Mouse (Mus musculus) lung, adult 2 months (tissue): ENCODE data around the gene Cradd. TPM values are rescaled to one million over a fixed set of nuclear protein-coding genes. Genes with fewer than 3 reads are reported as not detected.
A peak's percentile ranks its signal among the peaks of the same experiment; 100 is the strongest.

ENCODE experiments used
- DNase-seq: peaks from one replicate; pipeline ENCODE4 v3.0.0; 2022
- H3K4me1 ChIP-seq: fragments of 200-500 bp; 2 replicates; pipeline ENCODE4 v1.6.1; 2011; ENCODE audit warnings: low read length; ENCODE audit not compliant: control insufficient read depth, insufficient read depth
- H3K4me3 ChIP-seq: fragments of 200-500 bp; replicated peaks from 2 replicates; pipeline ENCODE3; 2011; ENCODE audit warnings: low read depth, mild to moderate bottlenecking, control low read depth, low read length; ENCODE audit errors: extremely low read depth
- CTCF ChIP-seq: fragments of 200-500 bp; IDR thresholded peaks from 2 replicates; pipeline ENCODE4 v1.5.1; 2011; ENCODE audit warnings: mild to moderate bottlenecking, low read length, control low read depth; ENCODE audit not compliant: insufficient read depth
- POLR2A ChIP-seq: fragments of 200-500 bp; IDR thresholded peaks from 2 replicates; pipeline ENCODE4 v1.6.1; 2011; ENCODE audit warnings: low read depth, mild to moderate bottlenecking, control low read depth, low read length, borderline replicate concordance; ENCODE audit errors: extremely low read depth
- WGBS: fragments of 180-500 bp; shearing (Covaris S2); methylation state at CpG from one replicate; pipeline ENCODE4 v1.1.7; 2018; 5-methylcytosine and 5-hydroxymethylcytosine counted together
- polyA plus RNA-seq: library from polyadenylated mRNA; depleted of rRNA; stranded (reverse); fragments of >200 nt; gene quantifications from 2 replicates; pipeline ENCODE4 v1.2.3, GENCODE M21; 2012

The Cradd gene
- polyA plus RNA-seq, 1 experiment, result 21.0 TPM

- Histone ChIP-seq H3K4me3 (no peak overlapping the region), H3K4me1 (no peaks in the 10 kb centered on the region)
- TF ChIP-seq CTCF (no peak), POLR2A (no peak)
- WGBS, result 94% methylated on average over 8 of the region's 8 CpGs
- DNase-seq, result no peak
Observed at GRCm38 (mm10) chr10:95207423-95207822, 116.5 kb downstream of the Cradd start.

- WGBS, result 94% methylated on average over 8 of the region's 8 CpGs
- no peak overlapping the region for H3K4me3 ChIP-seq
- TF ChIP-seq POLR2A (no peak), CTCF (no peak)
- H3K4me1 ChIP-seq, result peaks cover 10% of the 10 kb centered on the region
- DNase-seq, result no peak
Observed at GRCm38 (mm10) chr10:95201514-95201913, 122.4 kb downstream of the Cradd start.

- H3K4me3 ChIP-seq, result no peak overlapping the region
- no peak for DNase-seq
- peaks cover 10% of the 10 kb centered on the region for H3K4me1 ChIP-seq
- TF ChIP-seq CTCF, result no peak
- TF ChIP-seq POLR2A, result no peak
- 43% methylated on average over 7 of the region's 7 CpGs for WGBS
Observed at GRCm38 (mm10) chr10:95200323-95200722, 123.6 kb downstream of the Cradd start.

GRCm38 (mm10) chr10:95199541-95200269 is 124.2 kb downstream of the Cradd start:
- Histone ChIP-seq H3K4me3 (no peak overlapping the region), H3K4me1 (peaks cover 10% of the 10 kb centered on the region)
- 55% methylated on average over 11 of the region's 11 CpGs for WGBS
- no peak for DNase-seq
- TF ChIP-seq CTCF (no peak), POLR2A (no peak)

- H3K4me1 ChIP-seq, result peaks cover 20% of the 10 kb centered on the region
- H3K4me3 ChIP-seq, result no peak overlapping the region
- 67% methylated on average over 8 of the region's 8 CpGs for WGBS
- no peak for DNase-seq
- TF ChIP-seq CTCF (no peak), POLR2A (no peak)
Observed at GRCm38 (mm10) chr10:95197377-95197776, 126.6 kb downstream of the Cradd start.

GRCm38 (mm10) chr10:95195719-95196118 is 128.2 kb downstream of the Cradd start:
- Histone ChIP-seq H3K4me1 (peaks cover 24% of the 10 kb centered on the region), H3K4me3 (no peak overlapping the region)
- TF ChIP-seq POLR2A (no peak), CTCF (no peak)
- WGBS, result 61% methylated on average over 5 of the region's 5 CpGs
- no peak for DNase-seq

GRCm38 (mm10) chr10:95194776-95195175 is 129.2 kb downstream of the Cradd start:
- DNase-seq, result no peak
- 79% methylated on average over 4 of the region's 4 CpGs for WGBS
- TF ChIP-seq POLR2A, result no peak
- TF ChIP-seq CTCF, result no peak
- peaks cover 18% of the 10 kb centered on the region for H3K4me1 ChIP-seq
- no peak overlapping the region for H3K4me3 ChIP-seq

GRCm38 (mm10) chr10:95193875-95194281 is 130.1 kb downstream of the Cradd start:
- no peak for DNase-seq
- WGBS, result 25% methylated on average over 11 of the region's 11 CpGs
- TF ChIP-seq POLR2A, result no peak
- TF ChIP-seq CTCF, result no peak
- Histone ChIP-seq H3K4me1 (peaks cover 15% of the 10 kb centered on the region), H3K4me3 (peak overlapping the region; percentile 44)

- peaks cover 15% of the 10 kb centered on the region for H3K4me1 ChIP-seq
- 17% methylated on average over 3 of the region's 3 CpGs for WGBS
- TF ChIP-seq CTCF, result no peak
- no peak for TF ChIP-seq POLR2A
- no peak overlapping the region for H3K4me3 ChIP-seq
- DNase-seq, result peak; percentile 31
Observed at GRCm38 (mm10) chr10:95191881-95192280, 132.1 kb downstream of the Cradd start.

- Histone ChIP-seq H3K4me1 (peaks cover 15% of the 10 kb centered on the region), H3K4me3 (no peak overlapping the region)
- 70% methylated on average over 9 of the region's 9 CpGs for WGBS
- TF ChIP-seq POLR2A (no peak), CTCF (no peak)
- no peak for DNase-seq
Observed at GRCm38 (mm10) chr10:95191151-95191655, 132.7 kb downstream of the Cradd start.
